Mouse (Mus musculus): Measurements from ENCODE around the gene Spats2.

DNA sequence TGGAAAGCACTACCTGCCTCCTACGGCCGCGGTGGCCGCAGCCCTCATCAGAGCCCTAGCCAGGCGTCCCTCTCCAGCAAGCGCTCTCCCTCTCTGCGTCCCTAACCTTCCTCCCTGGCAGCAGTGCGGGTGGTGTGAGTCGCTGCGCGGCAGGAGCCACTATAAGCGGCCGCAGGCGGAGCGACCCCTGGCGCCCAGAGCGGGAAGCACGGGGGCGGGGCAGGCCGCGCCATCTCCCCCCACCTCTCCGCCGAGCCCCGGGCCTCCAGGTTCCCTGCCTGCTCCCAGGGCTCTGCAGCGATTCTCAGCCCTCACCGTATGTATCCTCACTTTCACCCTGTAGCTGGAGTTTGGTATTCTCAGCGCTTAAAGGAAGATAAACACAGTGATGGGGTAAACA, 37.4 kb upstream of the Spats2 start:
- no peak for TF ChIP-seq POLR2A (IDR thresholded peaks at IDR 0.05; ENCODE audit: insufficient read length, low read depth)
- no peak for TF ChIP-seq E2F4 (IDR thresholded peaks at IDR 0.05; ENCODE audit: insufficient read depth)
- TF ChIP-seq MYOG (IDR thresholded peaks at IDR 0.05; ENCODE audit: control insufficient read depth in 1 of 3, insufficient read depth in 1 of 3, insufficient read length in 2 of 3, low read depth in 2 of 3): no peak
- TF ChIP-seq USF1 (IDR thresholded peaks at IDR 0.05; ENCODE audit: low read depth): no peak
- no peak for TF ChIP-seq POLR2AphosphoS2 (IDR thresholded peaks at IDR 0.05; ENCODE audit: insufficient read length, low read depth)
- no peak for TF ChIP-seq REST (IDR thresholded peaks at IDR 0.05; ENCODE audit: insufficient read depth, insufficient read length)
- TF ChIP-seq TCF3 (IDR thresholded peaks at IDR 0.05; ENCODE audit: insufficient read length, low read depth): no peak
